In genomic region chr11:107335756-107336155, GRCm38 (mm10) we compare ENCODE assay signal across 10 mouse cellular contexts.
DNase-seq lines count a peak whose midpoint lies in the region; ATAC-seq and TF ChIP-seq lines count a peak whose summit lies in the region.
"Had no signal": no experiment of that assay in that cellular context is flagged by ENCODE, and none has a peak within 500 bp of the region (broad histone marks: within the 10 kb centered on the region; RNA-seq: fewer than 3 reads in every experiment).

No protein-coding gene starts in this region.

- peak; percentile 48 for DNase-seq in kidney, adult 2 months
- DNase-seq in kidney, adult 18-20 months, result no peak
- no peak for DNase-seq in neural tube, embryonic 10.5 days (ENCODE audit: extremely low spot score, low spot score)
- no peak for DNase-seq in stomach, postnatal 0 days (ENCODE audit: low spot score)
- DNase-seq in B cell, adult 2 months, result no peak
- DNase-seq in layer of hippocampus, postnatal 36 days, result no peak
- DNase-seq: liver had no signal

- no peaks in the 10 kb centered on the region for H3K9me3 ChIP-seq in neural tube, embryonic 13.5 days
- H3K9me3 ChIP-seq in heart, embryonic 16.5 days (replicated peaks; ENCODE audit: control insufficient read depth, low read length), result peaks cover 2% of the 10 kb centered on the region; the same call in 1 of the 2 replicates
- H3K9me3 ChIP-seq in stomach, postnatal 0 days (ENCODE audit: control insufficient read depth, low read length), result no peaks in the 10 kb centered on the region
- H3K9me3 ChIP-seq: neural tube, embryonic 12.5 days had no signal

- no peak overlapping the region for H3K4me2 ChIP-seq in neural tube, embryonic 13.5 days
- H3K4me2 ChIP-seq in heart, embryonic 16.5 days (ENCODE audit: low read depth, low read length), result peak overlapping the region; percentile 43
- H3K4me2 ChIP-seq in stomach, postnatal 0 days (replicated peaks; ENCODE audit: low read depth), result no peak overlapping the region
- H3K4me2 ChIP-seq: neural tube, embryonic 12.5 days had no signal

- H3K4me3 ChIP-seq in kidney, adult 2 months (ENCODE audit: insufficient read depth, low read depth, low read length), result no peak overlapping the region; the same call in 1 of the 2 replicates
- no peak overlapping the region for H3K4me3 ChIP-seq in neural tube, embryonic 13.5 days
- H3K4me3 ChIP-seq in heart, embryonic 16.5 days (ENCODE audit: low read length), result peak overlapping the region; percentile 29
- H3K4me3 ChIP-seq in stomach, postnatal 0 days (ENCODE audit: low read depth, low read length), result no peak overlapping the region
- H3K4me3 ChIP-seq: neural tube, embryonic 12.5 days had no signal

- TF ChIP-seq CTCF in kidney, adult 2 months (conservative IDR thresholded peaks at IDR 0.05; ENCODE audit: insufficient read depth, insufficient read length, low read depth, low read length), result no peak
- no peak for TF ChIP-seq CTCF in stomach, postnatal 0 days (IDR thresholded peaks at IDR 0.05; ENCODE audit: low read depth)

- H3K27ac ChIP-seq in kidney, adult 2 months (ENCODE audit: insufficient read depth, low read depth, low read length), result peak overlapping the region; percentile 99
- peak overlapping the region; percentile 46; the same call in 1 of the 2 replicates for H3K27ac ChIP-seq in neural tube, embryonic 13.5 days (replicated peaks)
- H3K27ac ChIP-seq in heart, embryonic 16.5 days (ENCODE audit: low read length), result peak overlapping the region; percentile 91
- 0 out of 2 replicates have a peak overlapping the region, but pooled peaks have one; percentile 45 for H3K27ac ChIP-seq in stomach, postnatal 0 days (replicated peaks)
- H3K27ac ChIP-seq: neural tube, embryonic 12.5 days had no signal

- no peaks in the 10 kb centered on the region for H3K36me3 ChIP-seq in kidney, adult 2 months (ENCODE audit: control insufficient read depth, insufficient read depth, low read length)
- no peaks in the 10 kb centered on the region; the same call in 1 of the 2 replicates for H3K36me3 ChIP-seq in neural tube, embryonic 13.5 days
- H3K36me3 ChIP-seq in heart, embryonic 16.5 days (ENCODE audit: control insufficient read depth, insufficient read depth), result peaks cover 6% of the 10 kb centered on the region
- no peaks in the 10 kb centered on the region for H3K36me3 ChIP-seq in stomach, postnatal 0 days (ENCODE audit: control insufficient read depth, insufficient read depth, low read length)

- H3K27me3 ChIP-seq in kidney, adult 2 months (replicated peaks; ENCODE audit: control insufficient read depth, insufficient read depth, low read length), result no peaks in the 10 kb centered on the region
- no peaks in the 10 kb centered on the region for H3K27me3 ChIP-seq in neural tube, embryonic 13.5 days
- no peaks in the 10 kb centered on the region for H3K27me3 ChIP-seq in heart, embryonic 16.5 days (ENCODE audit: control insufficient read depth, insufficient read depth, low read length)
- no peaks in the 10 kb centered on the region for H3K27me3 ChIP-seq in stomach, postnatal 0 days (ENCODE audit: control insufficient read depth, insufficient read depth, low read length)
- H3K27me3 ChIP-seq: neural tube, embryonic 12.5 days had no signal

- H3K9ac ChIP-seq in neural tube, embryonic 13.5 days, result no peak overlapping the region
- peak overlapping the region; percentile 41 for H3K9ac ChIP-seq in heart, embryonic 16.5 days (ENCODE audit: low read length)
- no peak overlapping the region for H3K9ac ChIP-seq in stomach, postnatal 0 days (ENCODE audit: low read length)
- H3K9ac ChIP-seq: neural tube, embryonic 12.5 days had no signal

- no peak for ATAC-seq in neural tube, embryonic 13.5 days (ENCODE audit: low read depth)
- ATAC-seq in heart, embryonic 16.5 days (replicated peaks; ENCODE audit: extremely low read depth, insufficient read depth, low FRiP score), result peak; percentile 16; the same call in 1 of the 2 replicates
- no peak for ATAC-seq in stomach, postnatal 0 days (ENCODE audit: low FRiP score, low TSS enrichment)

- no peak for TF ChIP-seq EP300 in stomach, postnatal 0 days (optimal IDR thresholded peaks at IDR 0.05)

- H3K4me1 ChIP-seq in kidney, adult 2 months (ENCODE audit: control insufficient read depth, insufficient read depth, low read length), result peaks cover 17% of the 10 kb centered on the region
- peaks cover 28% of the 10 kb centered on the region for H3K4me1 ChIP-seq in neural tube, embryonic 13.5 days (replicated peaks)
- peaks cover 47% of the 10 kb centered on the region for H3K4me1 ChIP-seq in heart, embryonic 16.5 days (ENCODE audit: control insufficient read depth, insufficient read depth, low read length)
- H3K4me1 ChIP-seq in stomach, postnatal 0 days (replicated peaks; ENCODE audit: control insufficient read depth, insufficient read depth), result 0 out of 2 replicates have a peak, but pooled peaks cover 2% of the 10 kb centered on the region

- WGBS in kidney, adult 2 months, result 43% methylated on average over 11 of the region's 11 CpGs
- 69% methylated on average over 11 of the region's 11 CpGs for WGBS in neural tube, embryonic 13.5 days
- WGBS in heart, embryonic 16.5 days, result 64% methylated on average over 11 of the region's 11 CpGs
- WGBS in stomach, postnatal 0 days, result 77% methylated on average over 11 of the region's 11 CpGs

- TF ChIP-seq POLR2A in kidney, adult 2 months (IDR thresholded peaks at IDR 0.05; ENCODE audit: low read depth, low read length), result no peak

Comparison
In these comparisons a context has a peak if more than half of its experiments do, and no peak if none do; other contexts are left out.
1. H3K27ac ChIP-seq: peak in every context shown above with its lines; median percentile 99 in kidney, adult 2 months; 91 in heart, embryonic 16.5 days; 46 in neural tube, embryonic 13.5 days; 45 in stomach, postnatal 0 days.